Mouse (Mus musculus): ENCODE measurements at regions not wholly inside any gene's neighbourhood (a gene's known extent, or its start where the extent isn't known, plus 50 kb on each side); places are given as distances from the start of the nearest gene placed in this dataset.
A peak's percentile ranks its signal among the peaks of the same experiment; 100 is the strongest.

DNA sequence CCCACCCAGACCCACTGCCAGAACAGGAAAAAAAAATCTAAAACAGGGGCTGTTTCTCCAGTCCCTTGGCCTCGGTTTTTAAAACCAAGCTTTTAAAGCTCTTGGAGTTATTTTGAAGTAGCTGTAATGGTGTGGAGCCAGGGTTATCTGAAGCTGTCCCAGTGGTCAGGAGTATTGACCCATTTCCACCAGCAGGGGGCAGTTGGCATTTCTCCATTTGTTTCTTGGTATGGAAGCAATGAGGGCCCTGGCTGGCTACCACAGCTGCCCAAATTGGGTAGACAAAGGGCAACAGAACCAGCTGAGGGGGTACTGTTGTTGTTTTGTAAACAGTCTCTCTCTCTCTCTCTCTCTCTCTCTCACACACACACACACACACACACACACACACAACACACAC is 206.7 kb upstream of the Jade1 start:
- no peak overlapping the region for H3K4me2 ChIP-seq (ENCODE audit: low read depth, low read length)
- no peaks in the 10 kb centered on the region for H3K27me3 ChIP-seq (ENCODE audit: control insufficient read depth, insufficient read depth, low read length)
- H3K9ac ChIP-seq (replicated peaks; ENCODE audit: low read depth, low read length): no peak overlapping the region
- H3K9me3 ChIP-seq (ENCODE audit: control insufficient read depth, low read length): no peaks in the 10 kb centered on the region
- H3K4me3 ChIP-seq (ENCODE audit: low read depth, low read length): no peak overlapping the region
- H3K27ac ChIP-seq (ENCODE audit: low read depth, low read length): no peak overlapping the region
- no peaks in the 10 kb centered on the region for H3K4me1 ChIP-seq (ENCODE audit: control insufficient read depth, insufficient read depth, low read length)
- 80% methylated on average over 1 of the region's 1 CpGs for WGBS
- ATAC-seq (ENCODE audit: low read depth): no peak; the same call in 1 of the 2 replicates
- H3K36me3 ChIP-seq (ENCODE audit: control insufficient read depth, insufficient read depth, low read length): no peaks in the 10 kb centered on the region

DNA sequence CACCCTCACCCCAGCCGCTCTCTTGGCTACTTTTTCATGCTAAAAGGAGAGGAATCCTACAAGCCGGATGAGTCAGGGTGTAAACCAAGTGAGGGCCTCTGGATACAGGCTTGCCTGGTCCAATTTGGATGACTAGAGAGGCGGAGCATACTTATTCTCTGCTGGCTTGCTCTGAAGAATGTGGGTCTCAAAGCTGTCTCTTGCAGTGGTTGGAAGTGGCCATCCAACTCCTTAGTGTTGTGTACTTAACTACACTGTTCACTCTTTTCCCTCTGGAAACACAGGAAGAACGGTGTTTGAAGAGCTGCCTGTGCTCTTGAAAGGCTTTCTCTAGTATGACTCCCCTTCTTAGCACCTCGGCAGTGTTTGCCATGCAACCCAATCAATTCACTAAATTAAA is 208.7 kb upstream of the Jade1 start:
- Histone ChIP-seq H3K4me2 (ENCODE audit: low read depth, low read length) (no peak overlapping the region), H3K27ac (ENCODE audit: low read depth, low read length) (no peak overlapping the region), H3K4me3 (ENCODE audit: low read depth, low read length) (no peak overlapping the region), H3K4me1 (ENCODE audit: control insufficient read depth, insufficient read depth, low read length) (no peaks in the 10 kb centered on the region), H3K9ac (replicated peaks; ENCODE audit: low read depth, low read length) (no peak overlapping the region), H3K9me3 (ENCODE audit: control insufficient read depth, low read length) (no peaks in the 10 kb centered on the region), H3K27me3 (ENCODE audit: control insufficient read depth, insufficient read depth, low read length) (no peaks in the 10 kb centered on the region), H3K36me3 (ENCODE audit: control insufficient read depth, insufficient read depth, low read length) (no peaks in the 10 kb centered on the region)
- ATAC-seq (ENCODE audit: low read depth): no peak
- 66% methylated on average over 5 of the region's 5 CpGs for WGBS

DNA sequence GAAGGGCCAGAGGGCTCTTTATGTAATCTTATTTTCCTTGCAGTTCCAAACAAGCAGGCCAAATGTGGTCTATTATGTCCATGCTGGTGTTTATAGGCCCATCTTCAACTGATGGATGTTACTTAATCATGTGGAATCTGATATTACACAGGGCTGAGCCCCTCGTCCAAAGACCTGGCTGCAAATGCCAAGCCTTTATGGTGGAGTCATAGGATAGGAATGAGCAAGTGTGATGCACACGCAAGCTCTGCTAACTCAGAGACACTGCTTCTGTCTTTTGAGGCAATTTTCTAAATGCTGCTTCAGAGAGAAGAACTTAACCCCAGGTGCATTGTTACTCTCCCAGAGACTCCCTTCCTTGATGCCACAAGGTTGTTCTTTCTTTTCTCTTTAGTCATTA is 212.1 kb upstream of the Jade1 start:
- H3K27me3 ChIP-seq (ENCODE audit: control insufficient read depth, insufficient read depth, low read length): no peaks in the 10 kb centered on the region
- no peaks in the 10 kb centered on the region for H3K9me3 ChIP-seq (ENCODE audit: control insufficient read depth, low read length)
- ATAC-seq (ENCODE audit: low read depth): no peak
- no peak overlapping the region for H3K9ac ChIP-seq (replicated peaks; ENCODE audit: low read depth, low read length)
- H3K36me3 ChIP-seq (ENCODE audit: control insufficient read depth, insufficient read depth, low read length): no peaks in the 10 kb centered on the region
- no peak overlapping the region for H3K27ac ChIP-seq (ENCODE audit: low read depth, low read length)
- H3K4me3 ChIP-seq (ENCODE audit: low read depth, low read length): no peak overlapping the region
- no peaks in the 10 kb centered on the region for H3K4me1 ChIP-seq (ENCODE audit: control insufficient read depth, insufficient read depth, low read length)
- no peak overlapping the region for H3K4me2 ChIP-seq (ENCODE audit: low read depth, low read length)
- WGBS: 91% methylated on average over 2 of the region's 2 CpGs

DNA sequence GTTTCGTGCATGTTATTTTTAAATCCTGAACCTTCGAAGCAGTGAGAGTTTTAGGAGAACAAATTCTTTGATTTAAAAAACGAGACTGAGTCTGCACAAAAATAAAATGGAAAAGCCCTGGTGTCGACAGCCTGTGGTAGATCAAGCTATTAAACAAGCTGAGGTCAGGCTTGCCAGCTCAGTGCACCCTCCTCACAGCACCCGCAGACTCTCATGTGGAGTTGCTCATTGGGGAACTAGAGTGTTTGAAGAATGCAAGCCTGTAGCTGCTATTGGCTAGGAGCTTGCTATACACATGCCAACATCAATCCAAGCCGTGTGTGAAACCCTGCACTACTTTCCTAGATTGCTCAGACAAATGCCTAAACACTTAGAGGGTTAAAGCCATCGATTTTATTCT is 223.1 kb upstream of the Jade1 start:
- no peaks in the 10 kb centered on the region for H3K36me3 ChIP-seq (ENCODE audit: control insufficient read depth, insufficient read depth, low read length)
- H3K4me3 ChIP-seq (ENCODE audit: low read depth, low read length): no peak overlapping the region
- H3K27me3 ChIP-seq (ENCODE audit: control insufficient read depth, insufficient read depth, low read length): no peaks in the 10 kb centered on the region
- no peaks in the 10 kb centered on the region for H3K9me3 ChIP-seq (ENCODE audit: control insufficient read depth, low read length)
- no peak overlapping the region for H3K4me2 ChIP-seq (ENCODE audit: low read depth, low read length)
- no peak overlapping the region for H3K9ac ChIP-seq (replicated peaks; ENCODE audit: low read depth, low read length)
- WGBS: 61% methylated on average over 7 of the region's 7 CpGs
- no peak for ATAC-seq (ENCODE audit: low read depth)
- H3K4me1 ChIP-seq (ENCODE audit: control insufficient read depth, insufficient read depth, low read length): no peaks in the 10 kb centered on the region
- no peak overlapping the region for H3K27ac ChIP-seq (ENCODE audit: low read depth, low read length)

DNA sequence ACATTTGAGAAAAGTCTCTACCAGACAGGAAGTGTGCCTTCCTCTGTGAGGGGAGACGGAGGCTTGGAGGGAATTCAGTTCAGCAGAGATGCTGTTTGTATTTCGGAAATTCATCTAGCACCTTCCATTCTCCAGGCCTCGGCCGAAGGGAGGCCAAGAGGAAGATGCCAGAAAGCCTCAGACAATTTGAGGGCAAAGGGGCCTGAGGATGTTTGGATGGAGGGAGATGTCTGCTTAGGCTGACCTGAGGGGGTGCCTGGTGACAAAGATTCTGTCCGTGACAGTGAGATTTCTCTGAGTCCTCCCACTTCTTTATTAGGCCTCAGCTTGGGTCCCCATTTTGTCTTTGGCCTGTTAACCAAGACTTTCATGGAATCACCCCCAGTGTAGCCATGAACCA is 225.2 kb upstream of the Jade1 start:
- Histone ChIP-seq H3K27me3 (ENCODE audit: control insufficient read depth, insufficient read depth, low read length) (no peaks in the 10 kb centered on the region), H3K9me3 (ENCODE audit: control insufficient read depth, low read length) (no peaks in the 10 kb centered on the region), H3K36me3 (ENCODE audit: control insufficient read depth, insufficient read depth, low read length) (no peaks in the 10 kb centered on the region), H3K9ac (replicated peaks; ENCODE audit: low read depth, low read length) (no peak overlapping the region), H3K4me2 (ENCODE audit: low read depth, low read length) (no peak overlapping the region), H3K27ac (ENCODE audit: low read depth, low read length) (no peak overlapping the region), H3K4me1 (ENCODE audit: control insufficient read depth, insufficient read depth, low read length) (no peaks in the 10 kb centered on the region), H3K4me3 (ENCODE audit: low read depth, low read length) (no peak overlapping the region)
- 91% methylated on average over 5 of the region's 5 CpGs for WGBS
- ATAC-seq (ENCODE audit: low read depth): no peak

DNA sequence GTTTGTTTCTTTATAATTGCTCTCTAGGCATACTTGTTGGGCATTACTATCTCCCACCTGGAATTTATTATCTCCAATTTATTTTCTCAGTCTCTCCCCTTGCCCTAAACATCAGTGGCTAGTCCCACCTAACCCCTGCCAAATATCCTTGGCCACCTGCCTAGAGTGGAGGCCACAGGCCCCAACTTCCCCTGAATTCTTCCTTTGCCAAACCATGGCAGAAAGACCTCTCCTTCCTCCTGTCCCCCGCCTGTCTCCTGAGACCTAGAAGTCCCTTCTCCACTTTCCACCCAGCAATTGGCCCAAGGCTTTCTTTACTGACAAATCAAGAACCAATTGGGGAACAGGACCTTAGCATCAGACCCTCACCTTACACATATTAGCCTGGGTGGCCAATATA is 226.7 kb upstream of the Jade1 start:
- no peak for ATAC-seq (ENCODE audit: low read depth)
- H3K9ac ChIP-seq (replicated peaks; ENCODE audit: low read depth, low read length): no peak overlapping the region
- H3K4me1 ChIP-seq (ENCODE audit: control insufficient read depth, insufficient read depth, low read length): no peaks in the 10 kb centered on the region
- H3K4me3 ChIP-seq (ENCODE audit: low read depth, low read length): no peak overlapping the region
- no peaks in the 10 kb centered on the region for H3K36me3 ChIP-seq (ENCODE audit: control insufficient read depth, insufficient read depth, low read length)
- no peaks in the 10 kb centered on the region for H3K27me3 ChIP-seq (ENCODE audit: control insufficient read depth, insufficient read depth, low read length)
- WGBS: 96% methylated on average over 1 of the region's 1 CpGs
- H3K4me2 ChIP-seq (ENCODE audit: low read depth, low read length): no peak overlapping the region
- H3K9me3 ChIP-seq (ENCODE audit: control insufficient read depth, low read length): no peaks in the 10 kb centered on the region
- no peak overlapping the region for H3K27ac ChIP-seq (ENCODE audit: low read depth, low read length)

DNA sequence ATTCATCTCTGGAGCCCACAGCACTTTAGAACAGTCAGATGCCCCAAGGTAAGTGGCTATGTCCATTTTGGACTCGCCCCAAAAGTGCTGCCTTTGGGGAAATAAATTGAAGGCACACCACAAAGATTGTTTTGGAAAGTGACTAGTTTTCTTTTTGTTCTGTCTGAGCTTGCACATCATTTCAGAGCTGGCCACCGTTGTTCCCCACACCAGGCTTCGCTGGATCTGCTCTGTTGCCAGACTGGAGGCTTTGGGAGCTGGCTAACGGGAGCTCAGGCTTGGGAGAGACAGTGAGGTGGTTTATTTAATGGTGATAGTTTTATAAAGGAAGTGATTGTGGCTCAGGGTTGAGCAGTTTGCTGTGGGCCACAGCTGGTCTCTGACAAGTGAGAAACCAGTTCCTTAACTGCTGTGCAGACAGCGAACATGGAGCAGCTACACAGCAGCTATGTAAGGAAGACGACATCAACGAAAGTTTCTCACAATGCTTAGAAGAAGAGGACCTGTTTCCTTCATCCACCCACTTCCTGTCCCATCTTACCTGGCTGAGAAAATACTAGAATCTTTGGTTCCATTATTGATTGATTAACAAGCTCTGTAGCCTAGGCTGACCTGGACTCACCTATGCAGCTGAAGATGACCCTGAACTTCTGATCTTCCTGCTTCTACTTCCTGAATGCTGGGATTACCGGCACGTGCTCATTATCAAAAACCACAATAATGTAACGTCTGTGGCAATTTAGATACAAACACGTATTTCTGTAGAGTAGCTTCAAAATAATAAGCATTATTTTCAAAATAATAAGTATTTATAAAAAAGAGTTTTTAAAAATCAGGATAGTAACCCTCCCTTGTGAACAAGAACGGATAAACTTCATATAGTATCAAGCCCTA is 229.1 kb upstream of the Jade1 start:
- H3K4me2 ChIP-seq (ENCODE audit: low read depth, low read length): no peak overlapping the region
- no peaks in the 10 kb centered on the region for H3K36me3 ChIP-seq (ENCODE audit: control insufficient read depth, insufficient read depth, low read length)
- no peak overlapping the region for H3K27ac ChIP-seq (ENCODE audit: low read depth, low read length)
- H3K9me3 ChIP-seq (ENCODE audit: control insufficient read depth, low read length): no peaks in the 10 kb centered on the region
- WGBS: 82% methylated on average over 12 of the region's 12 CpGs
- ATAC-seq (ENCODE audit: low read depth): no peak
- H3K27me3 ChIP-seq (ENCODE audit: control insufficient read depth, insufficient read depth, low read length): no peaks in the 10 kb centered on the region
- H3K9ac ChIP-seq (replicated peaks; ENCODE audit: low read depth, low read length): no peak overlapping the region
- H3K4me1 ChIP-seq (ENCODE audit: control insufficient read depth, insufficient read depth, low read length): no peaks in the 10 kb centered on the region
- H3K4me3 ChIP-seq (ENCODE audit: low read depth, low read length): no peak overlapping the region

DNA sequence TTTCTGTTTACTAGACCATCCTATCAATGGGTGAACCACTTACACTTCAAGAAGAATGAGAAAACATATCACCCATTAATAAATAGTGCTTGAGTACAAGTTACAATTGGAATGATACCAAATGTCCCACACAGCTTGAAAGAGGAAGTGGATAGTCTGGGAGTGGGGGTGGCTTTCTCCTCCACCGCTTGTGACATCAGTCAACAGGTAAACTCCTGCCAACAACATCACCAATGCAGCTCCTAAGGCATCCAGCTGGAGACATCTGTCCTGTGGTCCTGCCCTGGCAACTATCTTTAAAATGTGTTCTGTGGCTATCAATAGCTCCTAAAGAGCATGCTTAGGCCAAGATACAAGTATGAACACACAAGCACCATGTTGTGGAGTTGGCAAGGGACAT is 233.7 kb upstream of the Jade1 start:
- no peak for ATAC-seq (ENCODE audit: low read depth)
- H3K4me2 ChIP-seq (ENCODE audit: low read depth, low read length): no peak overlapping the region
- 95% methylated on average over 1 of the region's 1 CpGs for WGBS
- H3K9ac ChIP-seq (replicated peaks; ENCODE audit: low read depth, low read length): no peak overlapping the region
- H3K4me1 ChIP-seq (ENCODE audit: control insufficient read depth, insufficient read depth, low read length): no peaks in the 10 kb centered on the region
- H3K27ac ChIP-seq (ENCODE audit: low read depth, low read length): no peak overlapping the region
- H3K36me3 ChIP-seq (ENCODE audit: control insufficient read depth, insufficient read depth, low read length): no peaks in the 10 kb centered on the region
- no peak overlapping the region for H3K4me3 ChIP-seq (ENCODE audit: low read depth, low read length)
- H3K27me3 ChIP-seq (ENCODE audit: control insufficient read depth, insufficient read depth, low read length): no peaks in the 10 kb centered on the region
- H3K9me3 ChIP-seq (ENCODE audit: control insufficient read depth, low read length): no peaks in the 10 kb centered on the region

DNA sequence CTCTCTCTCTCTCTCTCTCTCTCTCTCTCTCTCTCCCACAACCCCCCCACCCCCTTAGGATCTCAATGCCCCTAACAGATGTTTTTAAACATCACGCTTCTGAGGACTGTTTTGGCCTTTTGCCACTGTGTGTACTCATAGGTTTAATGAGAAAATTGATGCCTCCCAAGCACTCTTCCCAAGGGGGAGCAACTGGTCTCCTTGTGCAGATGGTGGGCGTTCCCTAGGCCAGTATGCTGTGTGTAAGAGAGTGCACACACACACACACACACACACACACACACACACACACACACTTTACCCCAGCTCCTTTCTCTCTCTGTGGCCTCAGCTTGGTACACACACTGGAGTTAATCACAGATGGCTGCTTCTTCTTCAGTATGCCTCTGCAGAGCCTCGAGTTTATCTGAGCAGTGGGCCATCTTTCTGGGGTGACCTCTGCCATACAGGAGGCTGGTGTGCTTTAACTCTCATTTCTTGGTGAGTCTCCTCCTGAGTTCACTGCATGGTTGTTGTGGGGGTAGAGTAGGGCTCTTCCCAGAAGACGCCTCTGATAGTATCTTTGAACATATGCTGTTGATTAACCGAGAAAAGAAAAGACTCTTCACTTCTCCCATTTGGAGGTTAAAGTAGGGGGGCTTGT is 236.2 kb upstream of the Jade1 start:
- H3K27ac ChIP-seq (ENCODE audit: low read depth, low read length): no peak overlapping the region
- peak; percentile 74 for ATAC-seq (ENCODE audit: low read depth)
- 47% methylated on average over 5 of the region's 5 CpGs for WGBS
- no peak overlapping the region for H3K4me2 ChIP-seq (ENCODE audit: low read depth, low read length)
- H3K4me3 ChIP-seq (ENCODE audit: low read depth, low read length): no peak overlapping the region
- H3K4me1 ChIP-seq (ENCODE audit: control insufficient read depth, insufficient read depth, low read length): no peaks in the 10 kb centered on the region
- H3K27me3 ChIP-seq (ENCODE audit: control insufficient read depth, insufficient read depth, low read length): no peaks in the 10 kb centered on the region
- H3K9ac ChIP-seq (replicated peaks; ENCODE audit: low read depth, low read length): no peak overlapping the region
- no peaks in the 10 kb centered on the region for H3K9me3 ChIP-seq (ENCODE audit: control insufficient read depth, low read length)
- H3K36me3 ChIP-seq (ENCODE audit: control insufficient read depth, insufficient read depth, low read length): no peaks in the 10 kb centered on the region
